Mouse (Mus musculus) hindbrain, embryonic 12.5 days (tissue): ENCODE results near the gene Zdhhc19. TPM values are rescaled to one million over a fixed set of nuclear protein-coding genes. Genes with fewer than 3 reads are reported as not detected.

ENCODE experiments used
- ATAC-seq: fragments of 200-750 bp; cut with Nextera tagmentation; 2 replicates; pipeline ENCODE4 v1.8.0; 2017; ENCODE audit warnings: moderate TSS enrichment; ENCODE audit not compliant: low FRiP score
- H3K27ac ChIP-seq: fragments of 300-500 bp; sonication (generic); 2 replicates; pipeline ENCODE4 v1.5.1; 2016; ENCODE audit warnings: mild to moderate bottlenecking
- H3K27me3 ChIP-seq: fragments of 300-500 bp; sonication (generic); 2 replicates; pipeline ENCODE4 v1.6.1; 2016; ENCODE audit warnings: mild to moderate bottlenecking
- H3K36me3 ChIP-seq: fragments of 300-500 bp; sonication (generic); 2 replicates; pipeline ENCODE4 v1.6.1; 2016; ENCODE audit warnings: mild to moderate bottlenecking
- H3K4me1 ChIP-seq: fragments of 300-500 bp; sonication (generic); 2 replicates; pipeline ENCODE4 v1.6.1; 2016
- H3K4me2 ChIP-seq: fragments of 300-500 bp; sonication (generic); replicated peaks from 2 replicates; pipeline ENCODE4 v1.6.1; 2016; ENCODE audit warnings: mild to moderate bottlenecking
- H3K4me3 ChIP-seq: fragments of 300-500 bp; sonication (generic); 2 replicates; pipeline ENCODE4 v1.5.1; 2016; ENCODE audit warnings: mild to moderate bottlenecking
- H3K9ac ChIP-seq: fragments of 300-500 bp; sonication (generic); 2 replicates; pipeline ENCODE4 v1.6.1; 2016; ENCODE audit warnings: mild to moderate bottlenecking, moderate library complexity
- H3K9me3 ChIP-seq: fragments of 300-500 bp; sonication (generic); replicated peaks from 2 replicates; pipeline ENCODE4 v1.6.1; 2016; ENCODE audit warnings: mild to moderate bottlenecking
- WGBS: fragments of 180-500 bp; shearing (Covaris S2); methylation state at CpG from one replicate; pipeline ENCODE4 v1.1.7; 2016; 5-methylcytosine and 5-hydroxymethylcytosine counted together
- polyA plus RNA-seq: library from polyadenylated mRNA; unstranded; fragments of >200 nt; fragmentation: Nextera tagmentation; extraction: Ambion mirVana; gene quantifications from 2 replicates; pipeline ENCODE4 v1.2.1, GENCODE M21; 2016

Zdhhc19 gene
- not detected in 2 replicates for polyA plus RNA-seq

DNA sequence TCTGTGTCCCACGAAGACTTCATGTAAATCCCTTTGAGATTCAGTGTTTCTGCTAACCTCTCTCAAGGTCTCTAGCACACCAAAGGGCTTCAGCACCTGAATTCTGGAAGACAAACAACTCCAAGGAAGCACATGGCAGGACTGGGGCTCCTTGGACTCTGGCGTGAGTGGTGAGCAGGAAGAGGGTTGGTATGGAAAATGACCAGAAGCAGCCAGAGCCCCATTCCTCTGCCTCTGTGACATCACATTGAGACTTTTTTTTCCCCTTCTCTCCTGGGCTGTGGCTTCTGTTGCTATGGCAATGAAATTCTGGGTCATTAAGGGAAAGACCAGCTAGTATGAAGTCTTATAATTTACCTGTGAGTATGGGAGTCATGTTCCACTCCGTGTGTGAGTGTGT lies at the start of gene Zdhhc19:
Gene Zdhhc19, plus strand, starts transcription at position 301 of the 400 bp plus-strand sequence.
- 0 out of 2 replicates have a peak, but pooled peaks cover 3% of the 10 kb centered on the region for H3K27me3 ChIP-seq
- H3K9ac ChIP-seq, result no peak within 1 kb of the TSS
- H3K27ac ChIP-seq, result no peak within 1 kb of the TSS
- H3K9me3 ChIP-seq, result no peaks in the 10 kb centered on the region
- no peaks in the 10 kb centered on the region for H3K36me3 ChIP-seq
- no peaks in the 10 kb centered on the region for H3K4me1 ChIP-seq
- 76% methylated on average over 3 of the region's 3 CpGs for WGBS
- H3K4me3 ChIP-seq, result no peak within 1 kb of the TSS
- no peak for ATAC-seq
- no peak within 1 kb of the TSS for H3K4me2 ChIP-seq

- no peak overlapping the region for H3K4me2 ChIP-seq
- no peak overlapping the region for H3K9ac ChIP-seq
- 0 out of 2 replicates have a peak, but pooled peaks cover 1% of the 10 kb centered on the region for H3K36me3 ChIP-seq
- ATAC-seq, result no peak
- no peaks in the 10 kb centered on the region for H3K27me3 ChIP-seq
- H3K9me3 ChIP-seq, result no peaks in the 10 kb centered on the region
- 91% methylated on average over 2 of the region's 2 CpGs for WGBS
- H3K27ac ChIP-seq, result no peak overlapping the region
- H3K4me1 ChIP-seq, result no peaks in the 10 kb centered on the region
- H3K4me3 ChIP-seq, result no peak overlapping the region
Measured at GRCm38 (mm10) chr16:32446563-32447138, 49.4 kb upstream of the Zdhhc19 start.

- Histone ChIP-seq H3K4me3 (no peak overlapping the region), H3K36me3 (peaks cover 15% of the 10 kb centered on the region; the same call in 1 of the 2 replicates), H3K27me3 (no peaks in the 10 kb centered on the region), H3K9ac (no peak overlapping the region), H3K4me1 (no peaks in the 10 kb centered on the region), H3K27ac (no peak overlapping the region), H3K9me3 (no peaks in the 10 kb centered on the region), H3K4me2 (no peak overlapping the region)
- ATAC-seq, result no peak
- WGBS, result 89% methylated on average over 3 of the region's 3 CpGs
Measured at GRCm38 (mm10) chr16:32449665-32450064, 46.4 kb upstream of the Zdhhc19 start.

DNA sequence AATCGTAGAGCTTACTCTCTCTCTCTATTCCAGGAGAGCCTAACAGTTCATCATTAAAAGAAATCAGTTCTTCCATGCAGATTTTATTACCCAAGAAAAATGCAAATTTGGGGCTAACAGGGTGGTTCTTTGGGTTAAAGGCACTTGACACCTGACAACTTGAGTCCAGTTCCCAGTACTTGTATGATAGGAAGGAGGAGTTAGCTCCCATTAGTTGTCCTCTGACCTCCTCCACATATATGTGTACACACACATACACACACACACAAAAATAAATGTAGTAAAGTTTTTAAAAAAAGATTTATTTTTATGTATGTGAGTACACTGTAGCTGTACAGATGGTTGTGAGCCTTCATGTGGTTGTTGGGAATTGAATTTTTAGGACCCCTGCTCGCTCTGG lies 45.9 kb upstream of the Zdhhc19 start:
- H3K9me3 ChIP-seq, result no peaks in the 10 kb centered on the region
- ATAC-seq, result no peak
- no peaks in the 10 kb centered on the region for H3K27me3 ChIP-seq
- no peaks in the 10 kb centered on the region for H3K4me1 ChIP-seq
- H3K9ac ChIP-seq, result no peak overlapping the region
- H3K4me2 ChIP-seq, result no peak overlapping the region
- peaks cover 20% of the 10 kb centered on the region for H3K36me3 ChIP-seq
- no peak overlapping the region for H3K27ac ChIP-seq
- H3K4me3 ChIP-seq, result no peak overlapping the region
- WGBS, result 93% methylated on average over 2 of the region's 2 CpGs

DNA sequence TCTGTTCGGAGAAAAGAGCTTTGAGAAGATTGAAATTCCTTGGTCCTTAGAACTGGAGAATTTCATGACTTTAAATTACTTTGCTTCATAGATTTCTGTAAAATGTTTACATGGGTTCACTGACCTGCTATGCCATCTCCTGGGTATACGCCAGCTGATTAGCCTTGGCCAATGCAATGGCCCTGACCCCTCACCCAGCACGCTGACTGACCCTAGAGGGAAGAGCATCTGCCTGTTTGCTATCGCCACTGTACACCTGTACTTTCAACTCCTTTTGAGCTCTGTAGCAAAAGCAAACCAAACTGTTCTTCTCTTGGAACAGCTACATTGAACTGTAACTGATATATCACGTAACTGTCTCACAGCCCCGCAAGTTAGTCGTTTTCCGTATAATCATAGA lies 43.0 kb upstream of the Zdhhc19 start:
- Histone ChIP-seq H3K9me3 (no peaks in the 10 kb centered on the region), H3K4me3 (no peak overlapping the region), H3K9ac (no peak overlapping the region), H3K36me3 (peaks cover 31% of the 10 kb centered on the region), H3K27ac (no peak overlapping the region), H3K4me1 (no peaks in the 10 kb centered on the region), H3K27me3 (no peaks in the 10 kb centered on the region), H3K4me2 (no peak overlapping the region)
- WGBS, result 92% methylated on average over 8 of the region's 8 CpGs
- ATAC-seq, result no peak

DNA sequence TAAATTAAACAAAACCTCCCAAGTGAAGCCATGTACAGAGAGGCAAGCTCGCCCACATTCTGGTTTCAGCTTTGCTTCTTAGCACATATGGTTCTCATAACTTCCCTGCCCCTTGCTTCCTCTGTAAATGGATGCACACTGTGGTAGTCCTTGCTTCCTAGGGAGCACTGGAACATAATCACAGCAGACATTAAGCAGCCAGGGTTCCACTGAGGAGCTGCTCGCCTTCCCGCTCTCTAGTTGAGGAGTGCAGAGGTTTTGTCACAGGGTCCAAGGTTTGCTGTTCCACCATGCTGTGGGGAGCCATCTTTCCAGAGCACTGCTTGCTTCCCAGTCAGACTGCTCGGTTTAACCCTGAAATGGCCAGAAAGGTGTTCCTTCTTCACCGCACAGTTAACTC lies 41.4 kb upstream of the Zdhhc19 start:
- no peaks in the 10 kb centered on the region for H3K4me1 ChIP-seq
- H3K27me3 ChIP-seq, result no peaks in the 10 kb centered on the region
- H3K9ac ChIP-seq, result no peak overlapping the region
- no peak for ATAC-seq
- no peak overlapping the region for H3K4me3 ChIP-seq
- 76% methylated on average over 5 of the region's 5 CpGs for WGBS
- H3K27ac ChIP-seq, result no peak overlapping the region
- H3K36me3 ChIP-seq, result peaks cover 31% of the 10 kb centered on the region
- no peak overlapping the region for H3K4me2 ChIP-seq
- no peaks in the 10 kb centered on the region for H3K9me3 ChIP-seq

- Histone ChIP-seq H3K4me3 (no peak overlapping the region), H3K27me3 (no peaks in the 10 kb centered on the region), H3K9me3 (no peaks in the 10 kb centered on the region), H3K4me1 (no peaks in the 10 kb centered on the region), H3K9ac (no peak overlapping the region), H3K36me3 (peaks cover 31% of the 10 kb centered on the region), H3K4me2 (no peak overlapping the region), H3K27ac (no peak overlapping the region)
- ATAC-seq, result no peak
Measured at GRCm38 (mm10) chr16:32456086-32456485, 40.0 kb upstream of the Zdhhc19 start.

DNA sequence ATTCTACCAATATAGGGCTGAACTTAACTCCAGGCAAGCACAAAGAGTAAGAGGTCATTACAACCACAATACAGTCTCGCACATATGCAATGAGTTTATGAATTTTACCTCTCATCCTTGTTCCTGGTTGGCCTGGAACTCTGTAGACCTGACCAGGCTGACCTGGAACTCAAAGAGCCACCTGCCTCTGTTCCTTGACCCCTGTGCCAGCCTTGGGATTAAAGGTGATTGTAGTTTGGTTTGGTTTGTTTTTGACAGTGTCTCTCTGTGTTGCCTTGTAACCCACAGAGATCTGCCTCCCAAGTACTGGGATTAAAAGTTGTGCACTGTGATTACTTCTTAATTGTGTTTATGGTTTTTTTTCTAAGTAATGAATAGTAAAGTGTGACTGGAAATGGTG lies 39.3 kb upstream of the Zdhhc19 start:
- H3K9ac ChIP-seq, result no peak overlapping the region
- no peak overlapping the region for H3K27ac ChIP-seq
- no peaks in the 10 kb centered on the region for H3K4me1 ChIP-seq
- H3K4me3 ChIP-seq, result no peak overlapping the region
- H3K9me3 ChIP-seq, result no peaks in the 10 kb centered on the region
- ATAC-seq, result no peak
- H3K27me3 ChIP-seq, result no peaks in the 10 kb centered on the region
- WGBS, result 91% methylated on average over 1 of the region's 1 CpGs
- H3K4me2 ChIP-seq, result no peak overlapping the region
- H3K36me3 ChIP-seq, result peaks cover 29% of the 10 kb centered on the region

DNA sequence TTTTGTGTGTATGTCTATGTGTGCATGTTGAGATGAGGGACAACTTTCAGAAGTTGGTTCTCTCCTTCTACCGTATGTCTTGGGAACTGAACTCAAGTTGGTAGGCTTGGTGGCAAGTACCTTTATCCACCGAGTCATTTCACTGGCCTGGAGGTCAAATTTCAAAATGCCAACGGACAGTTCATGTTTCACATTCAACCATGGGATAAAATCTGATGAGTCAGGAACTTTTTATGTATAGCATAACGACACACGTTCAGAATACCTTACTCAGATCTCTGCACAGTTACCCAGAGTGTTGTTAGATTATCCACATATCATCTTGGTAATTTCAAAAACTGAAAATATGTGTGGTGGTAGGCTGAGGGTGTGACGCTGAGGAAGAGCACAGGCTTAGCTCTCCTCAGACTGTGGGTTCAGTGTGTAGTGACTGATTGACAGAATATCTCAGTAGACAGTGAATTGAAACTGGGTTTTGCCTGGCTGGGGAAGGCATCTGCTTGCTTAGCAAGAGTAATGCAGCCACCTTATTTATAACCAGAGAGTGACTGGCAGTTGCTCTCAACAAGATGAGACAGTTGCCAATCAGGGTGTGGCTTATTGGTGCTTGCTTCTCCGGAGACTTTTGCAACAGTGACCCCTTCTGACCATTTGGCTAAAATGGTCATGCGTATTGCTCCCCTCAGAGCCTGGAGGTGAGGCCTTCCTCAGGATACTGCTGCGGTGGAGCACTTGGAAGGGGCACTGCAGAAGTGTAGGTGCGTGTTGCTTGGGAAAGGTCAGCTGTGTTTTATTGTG lies 38.3 kb upstream of the Zdhhc19 start:
- no peaks in the 10 kb centered on the region for H3K9me3 ChIP-seq
- no peak overlapping the region for H3K4me2 ChIP-seq
- no peak overlapping the region for H3K4me3 ChIP-seq
- no peaks in the 10 kb centered on the region for H3K27me3 ChIP-seq
- 66% methylated on average over 10 of the region's 10 CpGs for WGBS
- peaks cover 22% of the 10 kb centered on the region for H3K36me3 ChIP-seq
- H3K4me1 ChIP-seq, result no peaks in the 10 kb centered on the region
- H3K27ac ChIP-seq, result no peak overlapping the region
- no peak overlapping the region for H3K9ac ChIP-seq
- no peak for ATAC-seq

DNA sequence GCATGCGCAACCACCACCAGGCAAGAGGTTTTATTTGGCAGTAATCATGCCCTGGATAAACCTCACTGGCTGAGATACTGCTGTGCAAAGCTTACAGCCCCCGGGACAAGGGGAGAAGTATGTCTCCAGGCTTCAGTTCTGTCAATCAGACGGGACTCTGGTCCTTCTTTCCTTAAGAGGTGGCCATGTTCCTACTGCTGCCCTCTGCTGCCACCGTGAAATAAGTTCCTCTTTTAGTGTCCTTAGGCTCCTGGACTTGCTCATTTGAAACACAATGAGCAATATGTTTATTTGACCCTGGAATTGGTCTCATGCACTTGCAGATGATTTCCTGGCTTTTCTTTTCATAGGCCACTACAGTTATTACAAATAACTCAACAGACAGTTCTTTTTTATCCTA lies 35.5 kb upstream of the Zdhhc19 start:
- Histone ChIP-seq H3K36me3 (peaks cover 23% of the 10 kb centered on the region), H3K4me2 (no peak overlapping the region), H3K9ac (no peak overlapping the region), H3K27ac (no peak overlapping the region), H3K9me3 (no peaks in the 10 kb centered on the region), H3K4me1 (no peaks in the 10 kb centered on the region), H3K4me3 (no peak overlapping the region), H3K27me3 (no peaks in the 10 kb centered on the region)
- WGBS, result 55% methylated on average over 4 of the region's 4 CpGs
- no peak for ATAC-seq

DNA sequence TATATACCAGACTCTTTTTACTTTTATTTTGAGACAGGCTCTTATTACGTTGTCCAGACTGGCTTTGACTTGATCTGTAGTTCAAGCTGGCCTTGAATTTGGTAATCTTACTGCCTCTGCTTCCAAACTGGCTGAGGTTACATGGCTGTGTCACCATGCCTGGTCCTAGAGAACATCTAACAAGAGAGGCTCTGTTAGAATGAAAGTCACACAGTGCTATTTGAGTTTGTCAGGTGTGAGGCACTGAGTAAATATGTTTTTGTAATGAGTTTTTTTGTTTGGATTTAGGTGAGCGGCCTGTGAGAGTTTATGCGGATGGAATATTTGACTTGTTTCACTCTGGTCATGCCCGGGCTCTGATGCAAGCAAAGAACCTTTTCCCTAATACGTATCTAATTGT lies 34.4 kb upstream of the Zdhhc19 start:
- no peak overlapping the region for H3K27ac ChIP-seq
- H3K4me2 ChIP-seq, result no peak overlapping the region
- H3K36me3 ChIP-seq, result peaks cover 16% of the 10 kb centered on the region
- H3K27me3 ChIP-seq, result no peaks in the 10 kb centered on the region
- no peak overlapping the region for H3K4me3 ChIP-seq
- no peaks in the 10 kb centered on the region for H3K4me1 ChIP-seq
- H3K9me3 ChIP-seq, result no peaks in the 10 kb centered on the region
- no peak overlapping the region for H3K9ac ChIP-seq
- no peak for ATAC-seq
- 94% methylated on average over 5 of the region's 5 CpGs for WGBS

- WGBS, result 96% methylated on average over 16 of the region's 16 CpGs
- Histone ChIP-seq H3K36me3 (peaks cover 24% of the 10 kb centered on the region), H3K4me3 (no peak overlapping the region), H3K27me3 (no peaks in the 10 kb centered on the region), H3K4me2 (no peak overlapping the region), H3K27ac (no peak overlapping the region), H3K4me1 (no peaks in the 10 kb centered on the region), H3K9ac (no peak overlapping the region), H3K9me3 (no peaks in the 10 kb centered on the region)
- ATAC-seq, result no peak
Measured at GRCm38 (mm10) chr16:32462950-32463349, 33.1 kb upstream of the Zdhhc19 start.

DNA sequence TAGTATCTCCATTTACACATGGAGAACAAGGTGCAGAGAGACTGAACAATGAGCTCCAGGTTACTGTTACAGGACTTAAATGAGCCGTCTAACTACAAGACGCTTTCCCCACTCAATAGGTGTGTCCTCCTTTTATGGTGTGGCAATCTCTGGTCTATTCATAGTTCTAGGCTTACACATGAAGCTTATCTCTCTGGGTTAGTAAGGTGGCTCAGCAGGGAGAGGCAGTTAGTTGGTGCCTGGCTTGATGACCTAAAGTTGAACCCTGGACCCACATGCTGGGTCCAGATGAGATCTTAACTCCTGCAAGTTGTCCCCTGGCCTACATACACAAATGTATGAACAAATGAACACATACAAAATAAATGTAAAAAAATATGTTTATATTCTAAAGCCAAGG lies 32.6 kb upstream of the Zdhhc19 start:
- Histone ChIP-seq H3K27me3 (no peaks in the 10 kb centered on the region), H3K4me1 (no peaks in the 10 kb centered on the region), H3K4me3 (no peak overlapping the region), H3K27ac (no peak overlapping the region), H3K9ac (no peak overlapping the region), H3K36me3 (peaks cover 24% of the 10 kb centered on the region), H3K4me2 (no peak overlapping the region), H3K9me3 (no peaks in the 10 kb centered on the region)
- WGBS, result 84% methylated on average over 2 of the region's 2 CpGs
- no peak for ATAC-seq
